Mouse (Mus musculus) megakaryocyte-erythroid progenitor cell, adult 5-6 weeks (primary cell): ENCODE data around the gene Vps8. TPM values are rescaled to one million over a fixed set of nuclear protein-coding genes. Genes with fewer than 3 reads are reported as not detected.
A peak's percentile ranks its signal among the peaks of the same experiment; 100 is the strongest.

ENCODE experiments used
- ATAC-seq: replicated peaks from 2 replicates; pipeline ENCODE4 v1.8.0; 2016; ENCODE audit warnings: mild to moderate bottlenecking, inconsistent platforms; ENCODE audit not compliant: severe bottlenecking, poor library complexity, low FRiP score, low TSS enrichment
- total RNA-seq, 2 experiments: library from RNA; stranded (forward) in 1 of 2; stranded (reverse) in 1 of 2; fragments of 200-1000, 215-1000 nt in 1 of 2; fragments of >200 nt in 1 of 2; fragmentation: Nextera tagmentation in 1 of 2; gene quantifications; 2 replicates each; pipeline ENCODE4 v1.2.3; 2014 to 2017

Gene Vps8
- total RNA-seq, 2 experiments from 2014 or later, result 16.0 to 24.2 TPM

- peak; percentile 89 for ATAC-seq
Measured at GRCm38 (mm10) chr16:21533503-21533902, 110.6 kb downstream of the Vps8 start.

GRCm38 (mm10) chr16:21536240-21537005, 113.5 kb downstream of the Vps8 start:
- ATAC-seq, result no peak

GRCm38 (mm10) chr16:21537312-21537711, 114.4 kb downstream of the Vps8 start:
- ATAC-seq, result no peak

GRCm38 (mm10) chr16:21538889-21539288, 116.0 kb downstream of the Vps8 start:
- no peak for ATAC-seq

- peak; percentile 61; the same call in 1 of the 2 replicates for ATAC-seq
Measured at GRCm38 (mm10) chr16:21542559-21542958, 119.6 kb downstream of the Vps8 start.

- ATAC-seq, result no peak
Measured at GRCm38 (mm10) chr16:21547446-21547845, 124.5 kb downstream of the Vps8 start.

- ATAC-seq, result no peak
Measured at GRCm38 (mm10) chr16:21549751-21550150, 126.8 kb downstream of the Vps8 start.

GRCm38 (mm10) chr16:21550453-21550852, 127.5 kb downstream of the Vps8 start:
- ATAC-seq, result no peak

- ATAC-seq, result no peak
Measured at GRCm38 (mm10) chr16:21553506-21553905, 130.6 kb downstream of the Vps8 start.

- ATAC-seq, result peak; percentile 70; the same call in 1 of the 2 replicates
Measured at GRCm38 (mm10) chr16:21562625-21563300, 139.8 kb downstream of the Vps8 start.

- ATAC-seq, result peak; percentile 19; the same call in 1 of the 2 replicates
Measured at GRCm38 (mm10) chr16:21563322-21563721, 140.4 kb downstream of the Vps8 start.

GRCm38 (mm10) chr16:21567093-21567492, 144.2 kb downstream of the Vps8 start:
- ATAC-seq, result no peak

- ATAC-seq, result no peak
Measured at GRCm38 (mm10) chr16:21569952-21570351, 147.0 kb downstream of the Vps8 start.

GRCm38 (mm10) chr16:21570786-21571185, 147.9 kb downstream of the Vps8 start:
- no peak for ATAC-seq

GRCm38 (mm10) chr16:21576000-21576420, 153.1 kb downstream of the Vps8 start:
- no peak for ATAC-seq

- no peak for ATAC-seq
Measured at GRCm38 (mm10) chr16:21589110-21589509, 166.2 kb downstream of the Vps8 start.

GRCm38 (mm10) chr16:21590806-21591205, 167.9 kb downstream of the Vps8 start:
- no peak for ATAC-seq

- no peak for ATAC-seq
Measured at GRCm38 (mm10) chr16:21591511-21591910, 168.6 kb downstream of the Vps8 start.

GRCm38 (mm10) chr16:21595539-21595938, 172.6 kb downstream of the Vps8 start:
- no peak for ATAC-seq

- ATAC-seq, result no peak
Measured at GRCm38 (mm10) chr16:21604354-21604753, 181.4 kb downstream of the Vps8 start.
